Mouse (Mus musculus) A20 (cell line): ENCODE data around the gene Rasa3.
A peak's percentile ranks its signal among the peaks of the same experiment; 100 is the strongest.

Experiments used
- DNase-seq: peaks from one replicate; pipeline ENCODE4 v3.0.0-alpha.2; 2011; ENCODE audit warnings: low read depth, low spot score

Gene Rasa3

GRCm38 (mm10) chr8:13551574-13551830 is 125.9 kb downstream of the Rasa3 start:
- no peak for DNase-seq

DNA sequence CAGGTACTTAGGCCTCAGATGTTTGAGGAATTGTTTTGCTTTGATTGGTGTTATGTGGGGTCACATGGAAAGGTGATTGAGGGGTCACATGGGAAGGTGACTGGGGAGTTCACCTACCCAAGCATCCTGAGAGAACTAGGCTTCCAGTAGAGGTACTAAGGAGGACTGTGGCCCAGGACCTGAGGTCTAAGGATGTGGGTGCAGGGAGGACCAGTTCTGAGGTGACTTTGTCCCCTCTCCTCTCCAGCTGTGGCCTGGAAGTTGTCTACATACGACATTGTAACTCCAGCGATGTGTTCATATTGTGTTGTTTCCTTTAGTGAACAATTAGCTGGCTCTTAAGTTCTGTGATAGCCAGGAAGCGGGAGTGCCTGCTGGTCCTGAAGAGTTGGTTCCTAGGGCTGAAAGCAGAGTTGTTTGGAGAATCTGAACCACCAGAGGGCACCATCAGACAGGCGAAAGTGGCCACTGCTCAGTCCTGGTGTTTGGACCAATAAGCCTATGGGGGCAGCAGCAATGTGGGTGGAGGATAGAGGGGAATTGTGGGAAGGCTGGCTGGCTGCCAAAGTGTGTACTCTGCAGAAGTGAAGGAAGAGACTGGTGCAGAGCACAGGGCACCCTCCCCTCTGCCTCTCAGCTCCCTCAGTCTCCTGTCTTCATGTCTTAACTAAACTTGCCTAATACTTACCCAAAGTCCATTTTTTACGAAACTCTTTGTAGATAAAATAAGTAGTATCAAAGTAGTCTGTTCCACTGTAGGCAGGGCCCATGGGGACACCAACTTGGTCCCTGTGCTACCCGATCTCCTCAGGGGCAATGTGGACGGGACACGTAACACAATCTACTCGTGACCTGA is 126.5 kb downstream of the Rasa3 start:
- DNase-seq = peak; percentile 82

DNA sequence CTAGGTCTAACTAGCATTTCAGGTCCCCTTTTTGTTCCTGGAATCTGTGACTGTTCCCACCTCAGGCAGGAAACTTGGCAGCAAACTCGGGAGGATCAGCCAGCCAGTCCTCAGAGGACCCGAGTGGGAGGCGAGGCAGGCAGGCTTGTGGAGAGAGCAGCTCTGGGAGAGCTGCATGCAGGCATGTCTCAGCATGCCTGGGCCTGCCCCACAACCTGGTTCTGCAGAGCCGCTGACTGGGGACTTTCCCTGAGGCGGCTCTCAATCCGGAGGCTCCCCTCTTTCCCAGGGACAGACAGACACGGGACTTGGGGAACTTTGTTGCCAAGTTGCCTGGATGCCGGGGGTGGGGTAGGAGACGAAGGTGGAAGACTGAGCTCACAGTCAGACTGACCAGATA is 128.6 kb downstream of the Rasa3 start:
- peak; percentile 28 for DNase-seq

- peak; percentile 14 for DNase-seq
These were observed 129.2 kb downstream of the Rasa3 start for GRCm38 (mm10) chr8:13548235-13548634.

DNA sequence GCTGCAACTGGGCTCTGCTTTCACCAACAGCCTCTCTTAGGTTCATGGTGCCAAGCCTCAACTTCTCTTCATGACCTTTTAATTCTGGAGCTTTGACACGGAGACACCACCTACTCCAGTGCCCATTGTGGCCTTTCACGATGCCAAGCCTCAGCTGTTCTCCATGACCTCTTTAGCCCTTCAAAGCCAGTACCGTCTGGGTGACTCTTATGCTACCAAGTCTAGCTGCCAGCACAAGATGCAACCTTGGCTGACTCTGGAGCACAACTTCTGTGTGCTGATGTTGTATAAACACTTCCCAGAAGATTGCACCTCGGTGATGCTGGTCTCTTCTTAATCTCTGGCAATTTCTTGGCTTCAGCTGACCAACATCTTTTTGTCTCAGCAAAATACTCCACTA is 131.0 kb downstream of the Rasa3 start:
- no peak for DNase-seq

- no peak for DNase-seq
These were observed 135.9 kb downstream of the Rasa3 start for GRCm38 (mm10) chr8:13541526-13541925.

DNA sequence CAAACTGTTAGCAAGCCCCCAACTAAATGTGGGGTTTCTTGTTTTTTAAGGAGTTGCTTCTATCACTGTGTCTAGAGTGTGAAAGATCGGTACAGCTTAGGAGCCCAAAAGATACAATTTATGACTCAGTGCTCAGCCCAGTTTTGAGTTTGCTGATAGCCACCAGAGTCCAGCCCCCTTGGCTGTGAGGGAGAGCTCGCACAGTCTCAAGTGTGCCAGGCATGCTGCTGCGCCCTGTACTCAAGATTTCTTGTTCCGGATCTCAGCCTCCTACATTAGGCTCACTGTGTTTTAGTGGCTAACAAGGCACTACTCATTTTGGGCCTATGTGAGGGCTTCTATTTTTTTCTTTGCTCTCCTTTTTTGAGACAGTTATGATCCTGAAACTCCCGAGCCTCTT is 137.3 kb downstream of the Rasa3 start:
- no peak for DNase-seq

DNA sequence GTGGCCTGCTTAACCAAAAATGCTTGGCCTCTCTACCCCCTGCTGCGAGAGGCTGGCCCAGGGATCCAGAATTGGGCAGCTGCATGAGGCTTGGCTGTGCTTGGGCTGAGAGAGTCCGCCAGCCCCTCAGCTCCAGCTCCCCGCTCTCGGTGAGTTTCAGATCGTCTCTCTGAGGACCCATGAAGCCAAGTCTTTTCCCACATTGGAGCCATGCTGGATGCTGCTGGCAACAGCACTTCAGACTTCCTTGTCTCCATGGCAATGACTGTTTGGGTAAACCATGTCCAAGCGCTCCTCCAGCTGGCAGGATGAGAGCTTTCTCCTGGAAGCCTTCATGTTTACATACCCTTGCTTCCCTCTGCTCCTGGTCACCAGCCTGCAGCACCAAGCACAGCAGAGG is 138.6 kb downstream of the Rasa3 start:
- no peak for DNase-seq

GRCm38 (mm10) chr8:13537102-13537501 is 140.3 kb downstream of the Rasa3 start:
- DNase-seq = no peak

DNA sequence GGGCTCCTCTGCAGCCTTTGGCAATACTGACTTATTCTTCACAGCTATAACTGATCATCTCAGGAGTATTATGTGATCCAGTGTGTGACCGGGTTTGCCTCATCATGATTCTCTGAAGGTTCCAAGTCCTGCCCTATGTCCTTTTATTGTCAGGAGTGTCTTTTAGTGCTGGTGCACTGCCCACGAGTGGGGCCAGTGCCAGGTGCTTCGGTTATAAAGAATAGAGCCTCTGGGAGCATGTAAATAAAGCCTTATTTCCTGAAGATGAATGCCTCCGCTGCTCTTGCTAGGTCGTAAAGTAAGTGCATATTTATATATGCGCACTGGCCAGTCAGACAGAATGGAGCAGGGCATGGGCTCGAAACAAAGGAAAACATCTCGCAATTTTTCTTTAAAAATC is 144.3 kb downstream of the Rasa3 start:
- DNase-seq = no peak

DNA sequence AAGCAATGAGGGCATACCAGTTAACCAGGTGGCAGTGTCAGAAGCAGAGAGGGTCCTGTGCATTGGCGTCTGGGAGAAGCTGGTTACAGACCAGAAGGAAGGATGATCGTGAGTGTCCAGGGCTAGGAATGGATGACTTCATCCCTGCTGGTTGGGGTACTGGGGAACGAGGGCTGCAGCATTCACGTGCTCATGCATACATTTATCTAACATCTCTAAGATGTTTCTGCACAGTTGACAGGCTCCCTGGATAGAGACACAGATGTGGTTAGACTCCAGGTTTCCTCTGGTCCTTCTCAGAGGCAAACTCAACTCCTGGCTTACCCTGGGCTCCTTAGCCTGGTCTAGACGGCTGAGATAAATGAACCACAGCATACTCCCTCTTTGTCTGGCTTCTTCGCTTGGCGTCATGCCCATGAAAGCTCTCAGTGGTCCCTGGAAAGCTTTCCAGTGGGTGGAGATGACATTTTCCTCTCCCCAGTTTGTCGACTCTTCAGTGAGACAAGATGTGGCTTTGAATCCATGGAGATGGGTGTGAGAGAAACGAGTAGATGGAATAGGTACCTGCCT is 145.7 kb downstream of the Rasa3 start:
- no peak for DNase-seq

DNA sequence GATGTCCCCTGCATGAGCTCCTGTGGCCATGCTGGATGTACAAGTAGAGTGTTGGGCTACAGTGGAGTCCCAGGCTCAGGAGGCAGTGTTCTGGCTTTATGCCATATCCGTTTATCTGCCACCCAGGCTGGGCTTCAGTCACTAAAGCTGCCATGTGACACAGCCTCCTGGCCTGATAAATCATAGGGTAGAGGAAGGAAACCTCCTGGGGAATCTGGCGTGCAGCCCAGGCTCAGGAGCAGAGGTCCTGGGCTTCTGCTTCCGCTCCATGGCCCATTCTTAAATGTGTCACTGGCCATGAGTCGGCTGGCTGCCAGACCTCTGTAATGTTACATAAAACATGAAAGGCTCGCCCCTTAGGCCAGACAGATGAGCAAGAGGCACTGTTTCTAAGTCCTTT is 146.5 kb downstream of the Rasa3 start:
- no peak for DNase-seq

DNA sequence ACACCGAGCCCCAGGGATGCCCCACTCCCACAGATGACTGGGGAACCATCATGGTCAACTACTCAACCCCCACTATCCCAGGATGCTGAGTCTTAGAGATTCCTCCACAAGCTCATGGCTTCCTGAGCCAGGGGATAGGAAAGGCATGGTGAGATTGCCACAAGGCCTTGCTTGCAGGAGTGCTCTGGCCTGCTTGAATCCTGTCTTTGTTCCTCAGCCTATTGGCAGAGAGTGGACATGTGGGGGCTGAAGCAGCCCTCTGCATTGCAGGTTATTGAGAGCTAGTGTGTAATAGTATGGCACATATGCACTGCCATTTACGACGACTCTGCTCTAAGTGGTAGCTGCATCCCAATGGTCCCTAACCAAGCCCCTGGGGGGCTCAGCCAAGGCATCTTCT is 147.0 kb downstream of the Rasa3 start:
- no peak for DNase-seq

GRCm38 (mm10) chr8:13529891-13530316 is 147.5 kb downstream of the Rasa3 start:
- DNase-seq = no peak

GRCm38 (mm10) chr8:13529011-13529840 is 148.2 kb downstream of the Rasa3 start:
- no peak for DNase-seq

GRCm38 (mm10) chr8:13521392-13521791 is 156.0 kb downstream of the Rasa3 start:
- no peak for DNase-seq

DNA sequence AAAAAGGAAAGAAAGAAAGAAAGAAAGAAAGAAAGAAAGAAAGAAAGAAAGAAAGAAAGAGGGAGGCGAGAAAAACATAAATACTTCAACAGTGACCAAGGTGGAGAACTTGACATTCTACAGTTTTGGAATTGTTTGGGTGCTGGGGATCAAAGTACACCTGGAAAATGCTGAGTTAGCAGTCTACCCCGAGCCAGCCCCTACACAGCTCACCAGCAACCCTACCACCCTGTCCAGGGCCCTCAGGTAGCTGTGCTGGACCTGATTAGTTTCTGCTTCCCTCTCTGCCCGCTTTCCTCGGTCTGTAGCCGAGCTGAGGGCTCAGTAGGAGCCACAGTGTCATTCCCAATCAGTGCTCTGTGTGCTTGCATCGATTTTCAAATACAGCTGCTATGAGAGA is 157.1 kb downstream of the Rasa3 start:
- no peak for DNase-seq

- no peak for DNase-seq
These were observed 157.9 kb downstream of the Rasa3 start for GRCm38 (mm10) chr8:13519503-13519902.

DNA sequence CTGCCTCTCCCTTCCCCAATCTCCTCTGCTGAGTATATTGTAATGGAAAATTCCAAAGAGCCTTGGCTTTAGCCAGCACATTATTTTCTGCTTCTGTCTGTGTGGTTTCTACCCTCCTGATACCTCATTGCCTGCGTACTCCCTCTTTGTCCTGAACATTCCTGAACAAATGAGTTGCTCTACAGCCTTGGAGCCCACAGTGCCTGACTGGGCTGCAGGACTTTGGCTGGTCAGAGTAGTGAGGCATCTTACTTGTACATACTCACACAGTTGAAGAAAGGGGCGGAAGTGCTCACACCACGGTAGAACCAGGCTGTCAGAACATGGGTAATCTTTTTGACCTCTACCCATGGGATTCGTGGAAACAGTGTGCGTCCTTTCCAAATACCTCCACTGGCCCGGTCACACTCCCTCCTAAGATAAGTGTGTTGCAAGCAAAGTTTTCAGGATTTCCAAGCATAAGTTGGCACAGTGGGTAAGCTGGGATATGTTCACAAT is 160.1 kb downstream of the Rasa3 start:
- no peak for DNase-seq
